Mouse (Mus musculus) CH12.LX (cell line): Measurements from ENCODE around the gene Lcat.

Experiments used
- CTCF ChIP-seq, 2 experiments: IDR thresholded peaks in 1 of 2; conservative IDR thresholded peaks in 1 of 2; 2 replicates each; pipeline ENCODE4 v1.5.1; 2011 to 2012; ENCODE audit warnings: low read depth in 2 of 2, low read length in 2 of 2, improper control_type of control experiment in 1 of 2, inconsistent platforms in 1 of 2, mild to moderate bottlenecking in 1 of 2, moderate library complexity in 1 of 2
- KAT2A ChIP-seq: IDR thresholded peaks from 2 replicates; pipeline ENCODE4 v1.6.1; 2012; ENCODE audit warnings: low read length, improper control_type of control experiment, inconsistent platforms; ENCODE audit not compliant: insufficient replicate concordance
- MAFK ChIP-seq: IDR thresholded peaks from 2 replicates; pipeline ENCODE4 v1.6.1; 2011; ENCODE audit warnings: low read length, improper control_type of control experiment; ENCODE audit not compliant: insufficient replicate concordance
- POLR2A ChIP-seq: IDR thresholded peaks from 2 replicates; pipeline ENCODE4 v1.6.1; 2011; ENCODE audit warnings: low read depth, mild to moderate bottlenecking, improper control_type of control experiment, low read length

- TF ChIP-seq MAFK: no peak
- no peak for TF ChIP-seq POLR2A
- TF ChIP-seq KAT2A: no peak
- no peak for TF ChIP-seq CTCF (conservative IDR thresholded peaks at IDR 0.05 in 1 of 2, IDR thresholded peaks at IDR 0.05 in 1 of 2; ENCODE audit: low read depth in 2 of 2, low read length in 2 of 2)
These were observed 6.2 kb upstream of the Lcat start for GRCm38 (mm10) chr8:105949350-105949749.
